Mouse (Mus musculus): ENCODE measurements around the gene Kcnh7. TPM values are rescaled to one million over a fixed set of nuclear protein-coding genes. Genes with fewer than 3 reads are reported as not detected.

The Kcnh7 gene
- polyA plus RNA-seq, 1 experiment from 2014 or later, result 0.16 TPM

DNA sequence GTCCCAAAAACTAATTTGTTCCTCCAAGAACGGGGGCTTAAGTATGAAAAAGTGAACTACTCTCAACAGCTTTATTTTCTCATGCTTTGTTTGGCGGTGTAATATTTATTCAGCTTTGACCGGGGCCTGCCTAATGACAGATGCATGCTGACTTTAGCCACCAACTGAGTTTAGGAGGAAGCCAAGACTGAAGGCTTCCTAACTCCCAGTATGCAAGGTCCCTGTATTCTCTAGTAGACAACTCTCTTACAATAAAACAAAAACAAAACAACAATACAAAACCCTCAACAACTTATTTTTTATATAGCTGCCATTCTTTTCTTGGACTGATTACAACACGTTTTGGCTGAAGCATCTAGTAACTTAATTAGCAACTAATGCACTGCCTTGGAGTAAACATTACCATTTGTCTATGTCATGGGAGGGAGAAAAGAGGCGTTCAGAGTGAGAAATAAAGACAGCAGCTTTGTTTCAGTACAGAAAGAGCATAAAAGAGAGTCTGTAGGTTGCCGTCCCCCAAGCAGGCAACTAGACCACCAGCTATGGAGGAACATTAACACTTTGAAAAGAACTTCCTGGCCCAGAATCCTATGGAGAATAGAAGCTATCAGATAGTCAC lies 537.3 kb downstream of the Kcnh7 start:
- H3K4me1 ChIP-seq (replicated peaks; ENCODE audit: control insufficient read depth, insufficient read depth), result no peaks in the 10 kb centered on the region
- no peak for TF ChIP-seq EP300 (optimal IDR thresholded peaks at IDR 0.05)
- no peak for TF ChIP-seq CTCF (IDR thresholded peaks at IDR 0.05; ENCODE audit: low read depth)
- peak overlapping the region; percentile 68 for H3K4me2 ChIP-seq (replicated peaks; ENCODE audit: low read depth)
- ATAC-seq (ENCODE audit: low FRiP score, low TSS enrichment) (peak; percentile 27; the same call in 1 of the 2 replicates), DNase-seq (ENCODE audit: low spot score) (no peak)
- H3K27me3 ChIP-seq (ENCODE audit: control insufficient read depth, insufficient read depth, low read length), result no peaks in the 10 kb centered on the region
- H3K9me3 ChIP-seq (ENCODE audit: control insufficient read depth, low read length), result no peaks in the 10 kb centered on the region
- no peak overlapping the region for H3K27ac ChIP-seq (replicated peaks)
- H3K4me3 ChIP-seq (ENCODE audit: low read depth, low read length), result peak overlapping the region; percentile 72
- H3K9ac ChIP-seq (ENCODE audit: low read length), result no peak overlapping the region
- H3K36me3 ChIP-seq (ENCODE audit: control insufficient read depth, insufficient read depth, low read length), result no peaks in the 10 kb centered on the region
- 24% methylated on average over 6 of the region's 6 CpGs for WGBS

DNA sequence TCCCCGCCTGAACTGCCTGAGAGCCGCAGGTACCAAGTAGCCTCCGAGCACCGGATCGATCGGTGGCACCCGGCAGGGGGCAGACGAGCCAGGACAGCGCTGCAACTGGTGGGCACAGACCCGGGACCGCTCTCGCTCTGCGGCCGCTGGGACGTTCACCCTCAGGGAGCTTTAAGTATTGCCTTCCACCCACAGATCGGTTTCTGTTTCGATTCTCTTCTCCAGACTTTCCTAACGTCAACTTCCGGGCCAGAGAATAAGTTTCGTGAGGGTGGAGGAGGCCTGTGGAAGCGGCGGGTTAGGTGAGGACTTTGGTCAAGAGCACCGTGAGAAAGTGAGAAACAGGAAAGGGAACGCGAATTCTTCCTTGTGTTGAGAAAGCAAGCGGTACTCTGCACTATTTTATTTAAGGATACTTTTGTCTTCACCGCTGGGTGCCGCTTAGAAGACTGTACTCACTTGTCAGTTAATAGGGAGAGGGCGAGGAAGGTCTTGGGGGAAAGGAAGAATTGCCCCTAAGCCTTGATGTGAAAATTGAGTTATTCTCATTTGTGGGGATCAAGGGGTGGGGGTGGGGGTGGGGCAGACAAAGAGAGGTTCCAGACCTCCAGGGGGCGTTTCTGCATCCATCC lies 538.0 kb downstream of the Kcnh7 start, which contains the start of gene Ifih1:
Ifih1 (minus strand) TSS at position 242 of the 632 bp plus-strand sequence.
- H3K27me3 ChIP-seq (ENCODE audit: control insufficient read depth, insufficient read depth, low read length), result no peaks in the 10 kb centered on the region
- H3K4me2 ChIP-seq (replicated peaks; ENCODE audit: low read depth), result peak within 1 kb of the TSS; percentile 68
- under 1% methylated on average over 30 of the region's 30 CpGs for WGBS
- ATAC-seq (ENCODE audit: low FRiP score, low TSS enrichment), result peak; percentile 95
- peak within 1 kb of the TSS; percentile 76 for H3K9ac ChIP-seq (ENCODE audit: low read length)
- H3K9me3 ChIP-seq (ENCODE audit: control insufficient read depth, low read length), result no peaks in the 10 kb centered on the region
- H3K27ac ChIP-seq (replicated peaks), result peak within 1 kb of the TSS; percentile 73
- H3K4me1 ChIP-seq (replicated peaks; ENCODE audit: control insufficient read depth, insufficient read depth), result no peaks in the 10 kb centered on the region
- TF ChIP-seq CTCF (IDR thresholded peaks at IDR 0.05; ENCODE audit: low read depth) (peak; percentile 70), EP300 (optimal IDR thresholded peaks at IDR 0.05) (no peak)
- no peaks in the 10 kb centered on the region for H3K36me3 ChIP-seq (ENCODE audit: control insufficient read depth, insufficient read depth, low read length)
- DNase-seq (ENCODE audit: low spot score), result peak; percentile 83
- H3K4me3 ChIP-seq (ENCODE audit: low read depth, low read length), result peak within 1 kb of the TSS; percentile 72

DNA sequence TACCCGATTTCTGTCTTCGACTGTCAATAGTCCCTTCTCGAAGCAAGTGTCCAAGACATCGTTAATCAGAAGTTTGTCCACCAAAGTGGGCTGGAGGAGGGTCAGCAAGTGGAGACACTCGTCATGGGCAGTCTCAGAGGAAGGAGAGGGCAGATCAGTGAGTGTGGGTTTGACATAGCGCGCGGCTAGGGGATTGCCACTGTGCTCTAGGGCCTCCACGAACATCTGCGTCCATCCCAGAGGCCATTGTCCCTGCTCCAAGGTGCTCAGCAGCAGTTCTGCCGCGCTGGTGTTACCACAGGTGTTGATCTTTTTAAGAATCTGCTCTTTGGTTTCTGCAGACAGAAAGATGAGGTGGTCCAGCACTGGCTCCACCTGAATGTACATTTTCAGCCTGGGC lies 538.6 kb downstream of the Kcnh7 start:
- H3K9me3 ChIP-seq (ENCODE audit: control insufficient read depth, low read length), result no peaks in the 10 kb centered on the region
- no peaks in the 10 kb centered on the region for H3K36me3 ChIP-seq (ENCODE audit: control insufficient read depth, insufficient read depth, low read length)
- peak overlapping the region; percentile 68 for H3K4me2 ChIP-seq (replicated peaks; ENCODE audit: low read depth)
- H3K4me3 ChIP-seq (ENCODE audit: low read depth, low read length), result peak overlapping the region; percentile 72
- H3K4me1 ChIP-seq (replicated peaks; ENCODE audit: control insufficient read depth, insufficient read depth), result no peaks in the 10 kb centered on the region
- peak overlapping the region; percentile 76 for H3K9ac ChIP-seq (ENCODE audit: low read length)
- TF ChIP-seq EP300 (optimal IDR thresholded peaks at IDR 0.05) (no peak), CTCF (IDR thresholded peaks at IDR 0.05; ENCODE audit: low read depth) (no peak)
- WGBS, result 44% methylated on average over 12 of the region's 12 CpGs
- DNase-seq (ENCODE audit: low spot score), result no peak
- peak; percentile 28; the same call in 1 of the 2 replicates for ATAC-seq (ENCODE audit: low FRiP score, low TSS enrichment)
- H3K27ac ChIP-seq (replicated peaks), result peak overlapping the region; percentile 73
- H3K27me3 ChIP-seq (ENCODE audit: control insufficient read depth, insufficient read depth, low read length), result no peaks in the 10 kb centered on the region

DNA sequence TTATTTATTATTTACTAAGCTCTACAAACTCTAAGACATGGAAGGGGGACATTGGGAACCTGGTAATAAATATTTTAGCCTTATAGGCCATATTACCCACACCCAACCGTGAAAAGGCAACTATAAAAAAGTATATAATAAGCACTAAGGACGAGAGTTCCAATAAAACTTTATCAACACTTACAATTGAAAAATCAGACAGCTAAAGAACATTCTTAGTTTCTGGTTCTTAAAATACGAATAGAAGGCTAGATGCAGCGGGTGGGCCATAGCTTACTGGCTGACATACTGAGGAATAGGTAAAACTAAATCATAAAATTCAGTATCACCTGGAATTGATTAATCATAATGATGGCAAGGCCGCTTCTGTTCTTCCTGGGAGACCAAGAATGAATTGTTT lies 539.2 kb downstream of the Kcnh7 start:
- WGBS, result 95% methylated on average over 5 of the region's 5 CpGs
- H3K27ac ChIP-seq (replicated peaks), result no peak overlapping the region
- no peaks in the 10 kb centered on the region for H3K36me3 ChIP-seq (ENCODE audit: control insufficient read depth, insufficient read depth, low read length)
- peak overlapping the region; percentile 72 for H3K4me3 ChIP-seq (ENCODE audit: low read depth, low read length)
- no peak overlapping the region for H3K9ac ChIP-seq (ENCODE audit: low read length)
- ATAC-seq (ENCODE audit: low FRiP score, low TSS enrichment) (no peak), DNase-seq (ENCODE audit: low spot score) (no peak)
- peak overlapping the region; percentile 68; the same call in 1 of the 2 replicates for H3K4me2 ChIP-seq (replicated peaks; ENCODE audit: low read depth)
- no peaks in the 10 kb centered on the region for H3K4me1 ChIP-seq (replicated peaks; ENCODE audit: control insufficient read depth, insufficient read depth)
- no peaks in the 10 kb centered on the region for H3K27me3 ChIP-seq (ENCODE audit: control insufficient read depth, insufficient read depth, low read length)
- TF ChIP-seq EP300 (optimal IDR thresholded peaks at IDR 0.05) (no peak), CTCF (IDR thresholded peaks at IDR 0.05; ENCODE audit: low read depth) (no peak)
- no peaks in the 10 kb centered on the region for H3K9me3 ChIP-seq (ENCODE audit: control insufficient read depth, low read length)

All from stomach, postnatal 0 days (tissue).